Mouse (Mus musculus) gastrocnemius, adult 8-10 months (tissue): ENCODE data around the gene Bcr. TPM values are rescaled to one million over a fixed set of nuclear protein-coding genes. Genes with fewer than 3 reads are reported as not detected.

ENCODE experiments used
- DNase-seq, 2 experiments: peaks; one replicate each; pipeline ENCODE4 v3.0.0; 2022; ENCODE audit warnings: low spot score in 2 of 2
- total RNA-seq, 4 experiments: library from RNA; stranded (reverse); gene quantifications; 2 replicates each; pipeline ENCODE4 v1.2.4; 2022

The Bcr gene
- total RNA-seq, 4 experiments from 2014 or later, result 3.5 to 5.5 (median 4.7) TPM

DNA sequence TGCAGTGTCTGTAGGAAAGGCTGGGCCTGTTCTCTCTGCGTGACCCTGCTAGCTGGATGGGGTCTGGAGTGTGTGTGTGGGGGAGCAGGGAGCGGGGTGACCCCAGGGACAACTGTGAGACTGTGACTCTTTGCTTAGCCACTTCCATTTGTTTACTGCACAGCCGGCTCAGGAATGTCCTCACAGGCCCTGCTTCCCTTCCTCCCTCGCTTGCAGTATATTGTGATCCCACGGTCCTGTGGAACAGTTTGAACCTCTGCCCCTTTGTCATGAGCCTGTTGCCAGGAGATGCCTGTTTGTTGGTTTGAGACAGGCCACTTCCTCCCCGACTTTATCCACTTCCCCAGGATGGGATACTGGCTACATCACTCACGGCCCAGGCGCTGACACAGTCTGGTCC, 116.1 kb downstream of the Bcr start:
- no peak for DNase-seq

DNA sequence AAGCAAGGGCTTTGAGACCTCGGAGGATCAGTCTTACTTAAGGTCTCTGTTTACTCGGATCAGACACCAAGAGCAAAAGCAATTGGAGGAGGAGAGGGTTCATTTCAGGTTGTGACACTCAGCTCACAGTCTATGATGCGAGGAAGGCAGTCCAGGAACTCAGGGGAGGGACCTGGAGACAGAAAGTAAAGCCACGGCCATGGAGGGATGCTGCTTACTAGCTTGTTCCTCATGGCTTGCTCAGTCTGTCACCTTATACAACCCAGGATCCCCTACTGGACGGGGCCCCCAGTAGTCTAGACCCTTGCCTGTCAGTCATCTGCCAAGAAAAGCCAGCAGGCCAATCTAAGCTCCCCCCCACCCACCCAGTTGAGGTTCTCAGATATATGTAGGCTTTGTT, 118.5 kb downstream of the Bcr start:
- no peak for DNase-seq

DNA sequence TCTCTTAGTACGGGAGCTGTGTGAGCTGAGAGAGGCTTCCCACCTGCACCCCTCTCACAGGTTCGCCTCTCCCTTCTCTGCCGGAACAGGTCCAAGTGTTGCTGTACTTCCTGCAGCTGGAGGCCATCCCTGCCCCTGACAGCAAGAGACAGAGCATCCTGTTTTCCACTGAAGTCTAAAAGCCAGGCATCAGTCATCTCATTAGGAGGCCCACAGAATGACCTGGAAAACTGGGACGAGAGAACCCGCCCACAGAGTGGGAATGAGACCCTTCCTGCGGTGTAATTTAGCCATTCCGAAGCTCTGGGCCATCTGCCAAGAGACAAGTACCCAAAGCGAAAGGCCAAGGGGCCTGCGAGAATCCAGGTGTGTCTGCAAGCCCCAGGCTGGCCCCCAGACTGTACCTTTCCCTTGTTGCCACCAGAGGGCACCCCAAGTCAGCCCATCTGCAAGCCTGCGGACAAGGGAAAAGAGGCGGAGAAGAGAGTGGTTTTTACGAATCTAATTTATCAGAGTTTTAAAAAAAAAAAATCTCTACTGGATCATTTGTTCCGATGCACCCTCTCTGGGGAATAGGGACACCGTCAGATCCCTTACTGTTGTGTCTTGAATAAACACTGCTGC, 121.9 kb downstream of the Bcr start:
- DNase-seq, result peak in 1 of 2 experiments; percentile 53

DNA sequence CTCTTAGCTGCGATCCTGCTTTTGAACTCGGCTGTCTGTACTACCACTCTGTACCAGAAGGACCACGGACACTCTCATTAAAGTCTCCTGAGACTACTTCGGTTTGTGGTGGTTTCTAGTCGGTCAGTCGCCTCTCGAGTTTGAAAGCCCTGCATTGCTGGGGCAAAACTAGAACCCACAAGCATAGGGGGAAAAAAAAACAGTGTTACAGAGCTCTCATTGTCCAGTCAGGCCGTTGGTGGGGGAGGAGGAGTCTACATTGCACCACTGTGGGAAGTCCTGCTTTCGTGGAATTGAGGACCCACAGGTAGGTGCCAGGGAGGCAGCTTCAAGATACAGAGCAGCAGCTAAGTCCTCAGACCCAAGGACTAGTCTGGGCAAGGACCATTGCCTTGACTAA, 124.4 kb downstream of the Bcr start:
- no peak for DNase-seq

DNA sequence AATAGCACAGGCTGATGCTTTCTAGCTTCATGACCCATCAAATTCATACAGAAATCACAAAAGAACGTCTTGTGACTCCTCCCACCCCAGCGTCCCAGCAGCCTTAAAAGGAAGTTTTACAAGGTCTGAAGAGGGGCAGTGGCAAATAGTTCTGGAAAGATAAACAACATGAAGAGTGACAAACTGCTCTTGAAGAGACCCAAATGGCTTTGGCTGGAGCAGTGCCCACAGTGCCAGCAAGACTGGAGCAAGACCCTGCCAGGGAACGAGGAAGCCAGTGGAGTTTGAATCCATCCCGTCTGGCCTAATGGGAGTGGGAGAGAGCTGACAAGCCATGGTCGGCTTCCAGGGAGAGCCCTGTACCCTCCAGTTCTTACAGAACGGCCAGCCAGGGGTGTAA, 126.2 kb downstream of the Bcr start:
- no peak for DNase-seq

DNA sequence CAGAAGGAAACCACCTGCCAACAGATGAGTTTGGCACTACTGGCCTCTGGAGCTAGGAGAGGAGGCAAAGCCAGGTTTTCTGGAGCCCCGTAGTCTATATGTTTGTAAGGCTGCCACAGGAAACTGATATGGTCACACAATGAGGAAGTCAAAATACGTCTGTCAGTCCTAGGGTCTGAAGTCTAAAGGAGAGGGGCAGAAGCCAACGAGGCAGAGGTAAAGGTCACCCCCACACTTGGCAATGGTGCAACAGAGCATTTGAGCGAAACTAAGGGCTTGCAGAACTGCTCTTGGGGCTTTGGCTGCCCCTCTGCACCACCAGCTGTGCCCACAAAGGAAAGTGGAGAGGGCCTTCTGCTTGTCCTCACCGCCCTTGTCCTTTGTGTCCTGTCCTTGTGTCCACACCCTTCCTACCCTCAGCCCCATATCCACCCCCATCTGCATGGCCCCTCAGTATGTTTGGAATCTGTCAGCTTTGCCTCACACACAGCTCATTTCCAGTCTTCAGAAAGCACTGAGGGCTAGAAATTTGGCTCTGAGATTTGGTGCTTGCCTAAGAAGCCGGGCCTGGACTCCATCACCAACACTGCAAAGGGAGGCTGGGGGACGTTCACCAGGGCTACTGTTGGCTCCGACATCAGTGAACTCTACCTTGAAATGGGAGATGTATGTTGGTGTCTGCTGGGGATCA, 127.1 kb downstream of the Bcr start:
- DNase-seq, result no peak

DNA sequence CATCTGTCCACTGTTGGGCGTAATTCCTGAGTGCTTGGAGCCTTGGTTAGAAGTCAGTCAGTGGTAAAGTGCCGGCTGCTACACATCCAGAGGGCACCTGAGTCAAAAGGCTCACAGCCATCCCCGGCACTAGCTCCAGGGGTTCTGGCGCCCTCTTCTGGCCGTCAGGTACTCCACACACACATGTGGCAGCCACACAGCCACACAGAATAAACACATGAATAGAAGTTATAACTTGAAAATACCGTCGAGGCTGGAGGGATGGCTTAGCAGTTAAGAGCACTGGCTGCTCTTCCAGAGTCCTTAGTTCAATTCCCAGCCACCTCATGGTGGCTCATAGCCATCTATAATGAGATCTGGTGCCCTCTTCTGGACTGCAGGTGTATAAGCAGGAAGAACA, 131.3 kb downstream of the Bcr start:
- DNase-seq, result no peak

DNA sequence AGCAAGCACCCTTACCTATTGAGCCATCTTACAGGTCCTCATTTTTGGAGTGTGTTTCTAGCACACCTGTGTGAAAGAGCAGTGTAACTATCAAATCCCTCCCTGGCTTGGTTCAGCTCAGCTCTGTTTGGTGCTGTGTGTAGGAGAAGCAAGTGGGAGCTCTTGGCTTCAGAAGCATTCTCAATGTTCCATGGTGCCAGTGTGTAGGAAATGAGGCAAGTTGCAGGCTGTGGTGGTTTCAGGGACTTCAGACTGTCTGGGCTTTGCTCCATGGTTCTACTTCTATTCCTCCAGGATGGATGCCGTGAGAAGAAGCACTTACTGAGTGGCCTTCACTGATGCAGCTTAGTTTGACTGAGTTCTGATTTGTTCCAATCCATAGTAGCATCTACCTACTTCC, 137.4 kb downstream of the Bcr start:
- DNase-seq, result no peak

DNA sequence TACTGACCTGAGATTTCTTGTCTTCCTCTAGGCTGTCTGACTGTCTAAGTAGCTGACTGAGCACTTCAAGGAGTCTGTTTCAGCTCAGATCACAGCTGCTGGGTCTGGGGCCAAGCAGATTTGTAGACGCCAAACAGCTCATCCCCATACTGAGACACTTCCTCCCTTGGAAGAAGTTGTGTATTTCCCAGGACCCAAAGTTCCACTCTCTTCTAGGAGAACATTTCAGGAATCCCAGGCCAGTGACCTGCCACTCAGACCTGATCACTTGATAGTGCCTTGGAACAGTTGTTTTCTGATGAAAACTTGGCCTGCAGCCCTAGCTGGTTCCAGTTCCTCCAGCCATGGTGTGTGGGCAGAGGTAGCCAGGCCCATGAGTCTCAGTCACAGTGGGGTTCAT, 140.3 kb downstream of the Bcr start:
- DNase-seq, result no peak

DNA sequence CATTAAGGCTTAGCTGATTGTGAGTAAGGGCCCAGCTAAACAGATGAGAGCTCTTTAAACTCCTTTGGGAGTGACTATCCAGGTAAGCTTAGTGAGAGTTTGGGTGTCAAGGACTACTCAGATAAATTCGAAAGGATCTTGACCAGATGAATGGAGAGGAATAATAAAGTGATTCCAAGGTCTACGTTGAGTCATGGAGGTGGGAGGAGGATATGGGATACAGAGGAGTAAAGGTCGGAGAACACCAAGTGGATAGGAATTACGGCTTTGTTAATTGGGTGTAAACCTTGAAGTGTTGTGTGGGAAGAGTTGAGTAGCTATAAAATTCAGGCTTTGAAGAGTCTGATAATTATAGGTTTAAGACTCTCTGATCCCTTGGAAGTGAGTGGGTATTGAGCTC, 145.8 kb downstream of the Bcr start:
- DNase-seq, result no peak

DNA sequence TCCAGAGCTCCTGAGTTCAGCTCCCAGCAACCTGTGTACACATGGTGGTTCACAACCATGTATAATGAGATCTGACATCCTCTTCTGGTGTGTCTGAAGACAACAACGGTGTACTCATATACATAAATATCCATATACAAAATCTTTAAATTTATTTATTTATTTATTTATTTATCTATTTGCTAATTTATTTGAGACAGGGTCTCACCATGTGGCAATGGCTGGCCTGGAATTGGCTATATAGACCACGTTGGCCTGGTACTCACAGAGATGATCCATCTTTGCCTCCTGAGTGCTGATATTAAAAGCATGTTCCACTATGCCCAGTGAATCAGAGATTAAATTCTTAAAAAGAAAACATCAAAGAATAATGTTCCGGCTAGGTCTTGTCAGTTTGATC, 150.4 kb downstream of the Bcr start:
- DNase-seq, result no peak

DNA sequence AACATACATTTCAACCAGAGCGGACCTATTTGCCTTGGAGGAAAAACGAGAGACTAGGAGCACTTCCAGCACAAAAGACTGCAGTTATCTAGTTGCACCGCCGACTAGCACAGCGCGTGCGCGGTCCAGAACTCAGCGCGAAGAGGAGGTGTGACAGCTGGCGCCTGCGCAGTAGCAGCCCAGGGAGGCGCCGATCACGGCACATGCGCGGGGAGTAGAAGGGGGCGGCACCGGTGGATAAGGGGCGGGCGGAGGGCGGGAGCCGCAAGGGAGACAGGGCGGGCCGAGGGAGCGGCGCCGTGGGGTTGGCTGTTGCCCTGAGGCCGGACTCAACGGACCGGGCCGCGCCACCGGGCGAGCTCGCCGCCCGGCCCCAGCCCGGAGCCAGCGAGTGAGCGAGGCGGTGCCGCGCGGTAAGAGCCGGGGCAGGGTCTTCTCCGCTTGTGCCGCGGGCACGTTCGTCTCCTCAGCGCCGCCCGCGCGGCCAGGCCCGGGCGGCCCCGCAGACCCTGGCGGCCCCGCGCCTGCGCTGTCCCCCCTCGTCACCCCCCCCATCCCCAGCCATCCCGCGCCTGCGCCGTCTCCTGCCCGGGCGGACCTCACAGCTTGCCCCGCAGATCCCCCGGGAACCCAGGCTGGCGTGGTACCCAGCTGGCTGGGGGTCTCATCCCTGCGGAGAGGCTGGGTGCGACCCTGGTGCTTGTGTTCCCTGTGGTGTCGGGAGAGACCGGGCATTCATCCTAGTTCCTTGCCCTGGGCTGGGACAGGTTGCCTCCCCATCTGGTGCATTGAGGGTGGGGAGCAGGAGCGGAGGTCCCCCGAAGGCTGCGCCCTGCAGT, 151.6 kb downstream of the Bcr start, which contains the start of gene Specc1l:
Gene Specc1l, plus strand, starts transcription at position 267 of the 839 bp plus-strand sequence.
- peak; percentile 87 to 94 for DNase-seq

DNA sequence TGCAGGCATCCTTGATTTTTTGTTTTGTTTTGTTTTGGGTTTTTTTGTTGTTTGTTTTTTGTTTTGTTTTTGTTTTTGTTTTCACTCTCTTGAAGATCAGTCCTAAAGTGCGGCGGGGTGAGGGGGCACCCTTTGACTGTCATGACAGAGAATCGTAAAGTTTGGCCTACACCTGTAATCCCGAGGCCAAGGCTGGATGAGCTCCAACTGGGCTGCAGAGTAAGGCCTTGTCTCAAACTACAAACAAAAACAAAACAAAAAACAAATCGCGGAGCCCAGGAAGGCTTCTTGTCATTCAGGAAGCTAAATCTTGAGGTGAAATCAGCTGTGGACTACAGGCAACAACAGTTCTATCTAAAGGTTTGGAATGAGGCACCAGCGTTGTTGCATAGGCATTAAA, 152.6 kb downstream of the Bcr start:
- peak in 1 of 2 experiments; percentile 17 for DNase-seq

DNA sequence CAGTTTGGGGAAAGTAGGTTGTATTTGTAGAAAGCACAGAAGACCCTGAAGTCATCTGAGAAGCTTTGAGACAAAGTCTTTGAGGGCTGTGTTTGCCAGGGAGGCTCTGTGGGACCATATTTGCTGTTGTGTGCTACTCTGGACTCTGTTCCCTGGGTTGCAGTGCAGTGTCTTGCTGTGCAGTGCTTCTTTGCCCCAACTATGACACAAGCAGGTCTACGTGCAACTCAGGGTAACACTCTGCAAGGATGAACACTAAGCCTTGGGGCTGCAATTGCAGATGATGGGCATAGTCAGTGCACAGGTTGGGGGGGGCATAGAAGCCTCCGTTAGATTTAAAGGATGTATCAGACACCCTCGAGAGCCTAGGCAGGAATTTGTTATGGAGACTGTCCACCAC, 160.3 kb downstream of the Bcr start:
- no peak for DNase-seq

DNA sequence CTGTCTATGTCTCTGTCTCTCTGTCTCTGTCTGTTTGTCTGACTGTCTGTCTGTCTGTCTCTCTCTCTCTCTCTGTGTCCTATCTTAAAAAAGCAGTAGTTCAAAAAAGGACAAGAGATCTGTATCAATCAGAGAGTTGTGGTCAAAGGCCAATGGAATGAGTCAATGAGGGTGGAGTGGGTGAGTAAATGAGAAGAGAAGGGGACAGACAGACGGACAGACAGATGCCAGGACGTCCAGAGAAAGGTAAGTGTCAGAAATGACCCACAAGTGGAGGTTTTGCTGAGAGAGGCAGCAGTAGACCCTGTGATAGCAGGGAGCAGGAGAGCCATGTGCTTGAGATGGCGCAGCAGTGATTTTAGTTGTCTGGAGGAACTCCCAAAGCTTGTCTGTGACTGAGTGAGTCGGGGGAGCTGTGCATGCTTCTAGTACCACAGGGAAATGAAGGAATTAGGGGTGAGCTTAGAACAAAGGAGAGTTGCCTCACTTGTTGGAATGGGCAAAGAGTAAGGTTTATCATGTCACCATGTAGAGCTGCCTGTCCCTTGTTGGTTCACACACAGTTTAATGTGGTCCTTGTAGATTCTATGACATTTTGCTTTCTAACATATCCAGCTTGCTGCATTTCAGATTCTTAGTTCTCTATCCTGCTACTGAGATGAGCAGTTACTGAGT, 161.7 kb downstream of the Bcr start:
- DNase-seq, result no peak

DNA sequence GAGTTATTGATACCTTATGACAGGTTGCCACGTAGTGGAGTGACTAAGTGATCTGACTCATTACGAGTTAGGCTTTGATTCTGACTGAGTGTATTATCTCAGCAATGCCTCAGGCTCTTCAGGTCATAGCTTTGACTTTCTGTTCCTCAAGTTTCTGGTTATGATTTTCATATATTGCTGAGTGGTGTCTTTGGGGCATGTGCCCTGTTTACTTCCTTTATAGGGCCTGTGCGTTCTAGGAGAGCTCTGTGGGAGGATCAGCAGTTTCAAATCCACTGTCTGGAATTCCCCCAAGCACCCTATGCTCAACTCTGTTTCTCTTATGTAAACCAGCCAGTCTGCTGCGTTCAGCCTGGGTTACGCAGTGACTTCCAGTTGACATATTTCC, 162.2 kb downstream of the Bcr start:
- DNase-seq, result no peak

DNA sequence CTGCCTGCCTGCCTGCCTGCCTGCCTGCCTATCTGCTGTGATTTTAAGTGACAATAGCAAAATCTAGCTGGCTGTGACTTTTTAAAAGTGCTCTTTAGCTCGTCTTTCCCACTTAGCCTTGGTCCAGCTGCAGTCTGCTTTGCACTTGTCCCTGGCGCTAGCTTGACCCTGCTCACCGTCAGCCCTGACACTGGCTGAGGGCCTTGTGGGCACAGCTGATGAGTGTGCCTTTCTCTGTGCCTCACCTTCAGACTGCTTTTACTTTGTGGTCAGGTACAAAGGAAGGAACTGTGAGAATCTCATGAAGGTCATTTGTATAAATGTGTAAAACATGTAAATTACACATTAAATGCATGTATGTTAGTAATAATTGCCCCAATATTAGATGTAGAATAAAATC, 163.8 kb downstream of the Bcr start:
- DNase-seq, result no peak

DNA sequence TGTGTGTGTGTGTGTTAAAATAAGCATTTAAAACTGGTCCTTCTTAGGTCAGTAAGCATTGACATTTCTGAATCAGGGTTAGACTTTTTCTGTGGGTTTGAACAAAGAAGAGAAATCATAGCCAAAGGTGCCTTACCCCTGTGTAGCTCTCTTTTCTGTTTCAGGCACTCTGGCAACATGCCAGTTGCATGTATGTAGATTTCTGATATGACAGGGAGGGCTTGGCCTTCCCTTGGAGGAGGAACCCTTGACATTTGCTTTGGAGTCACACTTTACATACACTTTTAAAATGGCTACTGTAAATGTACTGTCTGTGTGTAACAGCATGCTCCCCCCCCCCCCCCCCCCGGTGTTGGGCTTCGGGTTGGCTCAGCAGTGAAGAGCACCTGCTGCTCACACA, 164.2 kb downstream of the Bcr start:
- no peak for DNase-seq

DNA sequence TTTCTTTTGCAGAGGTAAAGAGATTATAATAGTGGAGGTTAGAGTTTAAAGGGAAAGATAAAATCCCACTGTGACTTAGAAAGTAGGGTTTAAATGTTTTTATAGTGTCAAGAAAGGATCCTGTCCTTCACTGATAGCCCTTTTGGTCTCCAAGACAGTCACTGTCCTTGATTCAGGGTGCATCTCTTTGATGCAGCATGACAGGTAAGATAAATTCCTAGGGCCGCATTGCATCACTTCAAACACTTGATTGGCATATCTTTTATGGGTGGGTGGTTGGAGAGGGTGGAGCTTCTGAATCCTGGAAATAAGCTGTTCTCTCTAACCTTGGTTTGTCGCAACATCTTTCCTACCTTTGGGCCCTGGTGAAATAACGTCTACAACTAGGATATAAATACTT, 167.0 kb downstream of the Bcr start:
- no peak for DNase-seq

DNA sequence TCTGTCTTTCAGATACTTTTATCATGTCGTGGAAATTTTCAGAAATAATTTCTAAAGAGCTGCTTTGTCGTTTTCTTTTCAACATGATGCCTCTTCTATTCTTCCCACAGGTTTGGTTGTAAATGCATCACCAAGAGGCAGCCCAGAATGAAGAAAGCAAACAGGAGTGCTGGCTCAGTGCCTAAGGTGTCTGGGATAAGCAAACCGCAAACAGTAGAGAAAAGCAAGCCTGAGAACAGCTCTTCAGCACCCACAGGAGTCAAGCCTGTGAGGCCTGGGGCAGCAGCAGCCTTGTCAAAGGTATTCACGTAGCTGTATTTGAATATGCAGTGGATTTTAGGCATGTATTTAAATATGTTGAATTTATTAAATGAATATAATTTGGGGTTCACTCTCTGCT, 170.2 kb downstream of the Bcr start:
- no peak for DNase-seq

DNA sequence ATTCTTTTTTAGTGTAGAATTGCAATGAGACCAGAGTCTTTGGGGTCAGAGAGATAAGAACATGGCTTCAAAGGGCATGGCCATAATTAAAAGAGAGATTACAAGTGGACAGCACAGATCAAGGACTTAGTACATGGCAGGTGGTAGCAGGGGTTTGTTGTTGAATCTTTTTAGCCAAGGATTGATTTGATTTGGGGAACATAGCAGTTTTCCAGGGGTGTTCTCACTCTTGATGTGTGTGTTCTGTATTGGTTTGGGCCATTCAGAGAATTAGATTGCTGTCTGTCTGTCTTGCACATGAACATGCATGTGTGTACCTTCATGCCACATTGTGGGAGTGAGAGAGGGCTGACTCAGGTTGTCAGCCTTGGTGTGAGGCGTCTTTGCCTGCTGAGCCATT, 171.5 kb downstream of the Bcr start:
- no peak for DNase-seq

DNA sequence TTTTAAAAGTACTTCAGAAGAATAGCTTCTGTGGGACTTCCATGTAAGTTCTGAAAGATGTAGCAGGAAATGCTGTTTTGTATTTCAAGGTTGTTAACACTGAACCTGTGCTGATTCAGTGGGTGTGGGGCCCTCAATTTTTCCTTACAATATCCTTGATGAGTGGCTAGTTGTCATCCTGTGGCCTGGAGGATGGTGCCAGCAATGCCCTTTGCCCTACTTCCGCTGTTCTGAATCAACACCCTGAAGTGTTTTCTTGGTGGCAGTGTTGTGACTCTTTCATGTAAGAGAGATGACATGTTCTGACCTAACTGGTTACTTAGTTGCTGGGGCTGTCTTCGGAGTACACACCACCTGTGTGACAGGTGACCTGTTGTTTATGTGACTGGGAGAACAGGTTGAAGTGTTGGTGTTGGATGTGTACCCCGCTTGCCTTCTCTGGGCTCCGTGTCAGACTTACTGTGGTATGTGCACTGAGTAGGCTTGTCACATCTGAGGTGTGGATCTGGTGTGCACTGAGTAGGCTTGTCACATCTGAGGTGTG, 172.3 kb downstream of the Bcr start:
- no peak for DNase-seq
